Mouse (Mus musculus) CD4-positive, CD25-positive, alpha-beta regulatory T cell, adult 2 months (primary cell): Measurements from ENCODE around the gene Egfl8.

Experiments
- DNase-seq: peaks from one replicate; pipeline ENCODE4 v3.0.0-alpha.2; 2012; ENCODE audit warnings: low read depth, low spot score

Egfl8 gene

GRCm38 (mm10) chr17:34615871-34616270 is at the start of gene Egfl8:
TSS of gene Egfl8 (minus strand) at chr17:34615971.
- DNase-seq, result no peak

GRCm38 (mm10) chr17:34664472-34664871 is 48.7 kb upstream of the Egfl8 start:
- no peak for DNase-seq

- no peak for DNase-seq
Measured at GRCm38 (mm10) chr17:34663558-34663957, 47.8 kb upstream of the Egfl8 start.

- DNase-seq, result no peak
Measured at GRCm38 (mm10) chr17:34662978-34663377, 47.2 kb upstream of the Egfl8 start.

GRCm38 (mm10) chr17:34662468-34662867 is 46.7 kb upstream of the Egfl8 start:
- DNase-seq, result no peak

- DNase-seq, result no peak
Measured at GRCm38 (mm10) chr17:34661121-34661591, 45.4 kb upstream of the Egfl8 start.

- DNase-seq, result no peak
Measured at GRCm38 (mm10) chr17:34660259-34660820, 44.6 kb upstream of the Egfl8 start.

GRCm38 (mm10) chr17:34659897-34660214 is 44.1 kb upstream of the Egfl8 start:
- DNase-seq, result no peak

GRCm38 (mm10) chr17:34659181-34659896 is 43.6 kb upstream of the Egfl8 start:
- no peak for DNase-seq

- no peak for DNase-seq
Measured at GRCm38 (mm10) chr17:34658591-34658990, 42.8 kb upstream of the Egfl8 start.

GRCm38 (mm10) chr17:34658145-34658544 is 42.4 kb upstream of the Egfl8 start:
- DNase-seq, result no peak

GRCm38 (mm10) chr17:34657271-34657670 is 41.5 kb upstream of the Egfl8 start:
- DNase-seq, result no peak

GRCm38 (mm10) chr17:34656666-34657065 is 40.9 kb upstream of the Egfl8 start:
- DNase-seq, result no peak

- no peak for DNase-seq
Measured at GRCm38 (mm10) chr17:34655581-34655991, 39.8 kb upstream of the Egfl8 start.

- DNase-seq, result no peak
Measured at GRCm38 (mm10) chr17:34655160-34655559, 39.4 kb upstream of the Egfl8 start.

GRCm38 (mm10) chr17:34654392-34654791 is 38.6 kb upstream of the Egfl8 start:
- DNase-seq, result no peak

GRCm38 (mm10) chr17:34653746-34654285 is 38.0 kb upstream of the Egfl8 start:
- DNase-seq, result peak; percentile 71

GRCm38 (mm10) chr17:34652985-34653384 is 37.2 kb upstream of the Egfl8 start:
- no peak for DNase-seq

GRCm38 (mm10) chr17:34652546-34652945 is 36.8 kb upstream of the Egfl8 start:
- DNase-seq, result no peak

- DNase-seq, result peak; percentile 61
Measured at GRCm38 (mm10) chr17:34651507-34652221, 35.9 kb upstream of the Egfl8 start.

- DNase-seq, result no peak
Measured at GRCm38 (mm10) chr17:34650781-34651180, 35.0 kb upstream of the Egfl8 start.

- DNase-seq, result no peak
Measured at GRCm38 (mm10) chr17:34649106-34649864, 33.5 kb upstream of the Egfl8 start.
